Mouse (Mus musculus) left cerebral cortex, postnatal 10 days (tissue): ENCODE results near the gene Mfsd9. TPM values are rescaled to one million over a fixed set of nuclear protein-coding genes. Genes with fewer than 3 reads are reported as not detected.
"Not testable (repeated sequence)": the region's sequence is repeated elsewhere in the genome, so short reads cannot be mapped to it uniquely, and the experiment has no call there.

Source experiments
- DNase-seq, 2 experiments: peaks; one replicate each; pipeline ENCODE4 v3.0.0; 2021 to 2022; ENCODE audit warnings: low spot score in 2 of 2, mixed read lengths in 1 of 2; ENCODE audit errors: extremely low spot score in 1 of 2
- intact Hi-C: fragments of 180-260 bp; cut with DNase I; formaldehyde crosslinking; loops from one replicate; pipeline ENCODE4 v1.15.1; 2025
- total RNA-seq, 2 experiments: library from RNA; stranded (reverse); gene quantifications; 2 replicates each; pipeline ENCODE4 v1.2.3; 2021

The Mfsd9 gene
- total RNA-seq, 2 experiments from 2014 or later: 4.7 to 5.0 TPM

DNA sequence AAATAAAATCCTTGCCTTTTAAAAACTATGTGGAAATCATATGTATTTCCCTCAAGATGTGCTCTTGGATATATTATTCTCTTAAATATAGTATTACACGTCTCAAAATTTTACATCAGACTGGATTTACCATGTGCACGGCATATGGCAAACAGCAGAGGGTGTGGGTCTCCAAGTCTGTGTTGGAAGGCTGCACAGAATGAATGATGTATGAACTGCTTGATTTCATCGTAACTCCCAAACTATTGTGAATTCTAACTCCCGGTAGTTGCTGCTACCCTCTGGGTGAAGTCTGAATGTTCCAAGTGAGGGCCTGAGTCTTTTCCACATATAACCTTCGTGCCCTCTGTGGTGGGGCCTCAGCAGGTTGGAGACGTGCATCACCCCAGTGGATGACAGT, 1.5 kb downstream of the Mfsd9 start:
- peak in 1 of 2 experiments; percentile 8 for DNase-seq
- intact Hi-C loops: no loop called here

DNA sequence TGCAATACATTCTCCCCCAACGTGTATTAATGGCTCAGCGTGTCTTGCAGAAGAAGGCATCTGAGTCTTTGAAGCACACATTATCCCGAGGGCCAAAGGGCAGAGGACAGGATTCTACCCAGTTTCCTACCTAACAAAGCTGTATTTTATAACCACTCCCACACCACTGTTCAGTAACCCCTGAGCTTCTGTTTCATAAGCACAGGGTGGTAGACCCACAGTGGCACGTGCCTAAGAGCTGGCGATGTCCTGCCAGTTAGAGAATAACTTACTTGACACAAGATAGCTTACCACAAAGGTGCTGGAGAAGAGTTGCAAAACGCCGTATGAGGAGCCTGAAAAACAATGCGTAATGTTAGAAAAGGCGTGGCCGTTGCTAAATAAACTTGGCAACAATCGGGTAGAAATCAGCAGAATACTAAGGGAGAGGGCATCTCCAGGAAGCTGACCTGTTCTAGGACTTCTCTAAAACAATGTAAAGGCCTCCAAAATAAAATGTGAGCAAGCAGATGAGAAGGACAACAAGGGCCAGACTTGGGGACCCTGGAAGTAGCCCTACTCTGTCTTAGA, 4.5 kb downstream of the Mfsd9 start:
- no peak for DNase-seq
- intact Hi-C loops: no loop called here

DNA sequence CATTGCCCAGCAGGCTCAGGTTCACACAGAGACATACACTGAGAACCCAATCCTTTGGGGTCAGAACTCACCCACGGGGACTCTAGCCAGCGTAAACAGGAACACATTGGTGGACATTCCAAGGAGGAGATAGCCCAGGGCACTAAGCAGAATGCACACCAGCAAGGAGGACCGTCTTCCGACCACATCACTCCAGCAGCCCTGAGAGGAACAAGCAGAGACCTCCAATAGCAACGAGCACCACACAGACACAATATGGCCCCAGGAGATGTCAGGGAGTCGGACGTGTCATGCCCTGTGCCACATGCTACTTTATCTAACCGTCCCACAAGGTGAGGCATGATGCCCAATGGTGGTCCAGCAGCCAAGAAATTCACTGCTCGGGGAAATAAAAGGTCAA, 6.2 kb downstream of the Mfsd9 start:
- no peak for DNase-seq
- intact Hi-C loops: no loop called here

DNA sequence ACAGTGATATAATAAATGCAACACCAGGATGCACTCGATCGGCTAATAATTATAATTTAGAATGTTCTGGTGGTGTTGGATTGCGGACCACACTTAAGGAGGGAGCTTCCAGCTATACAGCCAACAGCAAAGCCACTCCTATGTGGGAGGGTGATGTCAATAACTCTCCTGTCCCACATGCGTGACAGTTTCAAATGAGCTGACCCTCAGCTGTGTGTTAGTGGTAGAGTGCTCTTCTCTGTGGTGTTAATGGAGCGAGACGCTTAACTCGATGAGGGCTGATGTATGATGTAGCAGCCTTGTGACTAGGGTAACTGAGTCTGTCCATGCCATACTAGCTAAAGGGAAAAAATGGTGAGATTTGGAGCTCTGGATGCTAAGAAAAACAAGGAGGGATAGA, 7.0 kb downstream of the Mfsd9 start:
- intact Hi-C loops: no loop called here
- no peak for DNase-seq

DNA sequence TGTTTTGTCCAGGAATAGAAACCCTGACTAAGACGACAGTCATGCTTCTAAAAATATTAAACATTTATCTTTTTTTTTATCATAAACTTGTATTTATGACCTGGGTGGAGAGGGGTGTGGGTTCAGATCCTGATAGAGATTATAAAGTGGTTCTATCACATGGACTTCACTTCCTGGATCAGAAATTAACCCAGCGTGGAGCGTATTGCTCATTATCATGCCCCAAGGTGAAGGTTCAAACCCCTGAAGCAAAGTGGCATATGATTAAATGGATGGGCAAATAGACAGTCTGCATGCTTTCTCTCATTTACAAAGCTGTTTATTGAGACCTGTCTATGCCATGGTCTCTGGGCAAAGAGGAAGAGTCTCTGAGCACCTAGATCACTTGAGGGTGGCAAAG, 13.7 kb downstream of the Mfsd9 start:
- intact Hi-C loops: no loop called here
- no peak for DNase-seq

DNA sequence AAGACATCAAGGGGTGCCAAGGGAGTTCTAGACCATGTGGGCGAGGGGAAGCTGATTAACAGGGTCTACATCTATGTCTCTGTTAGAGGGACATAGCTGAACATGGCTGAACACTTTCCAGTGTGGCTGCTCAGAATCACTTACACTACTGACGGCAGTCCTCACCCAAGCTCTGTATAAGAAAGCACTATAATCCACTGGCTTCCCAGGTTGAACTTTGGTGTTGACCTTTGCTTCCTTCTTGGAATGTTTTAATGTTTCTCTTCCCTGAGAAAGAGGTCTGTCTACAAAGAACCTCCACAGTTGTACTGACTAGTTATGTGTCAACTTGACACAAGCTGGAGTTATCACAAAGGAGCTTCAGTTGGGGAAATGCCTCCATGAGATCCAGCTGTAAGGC, 14.4 kb downstream of the Mfsd9 start:
- DNase-seq: no peak
- intact Hi-C loops: no loop called here

DNA sequence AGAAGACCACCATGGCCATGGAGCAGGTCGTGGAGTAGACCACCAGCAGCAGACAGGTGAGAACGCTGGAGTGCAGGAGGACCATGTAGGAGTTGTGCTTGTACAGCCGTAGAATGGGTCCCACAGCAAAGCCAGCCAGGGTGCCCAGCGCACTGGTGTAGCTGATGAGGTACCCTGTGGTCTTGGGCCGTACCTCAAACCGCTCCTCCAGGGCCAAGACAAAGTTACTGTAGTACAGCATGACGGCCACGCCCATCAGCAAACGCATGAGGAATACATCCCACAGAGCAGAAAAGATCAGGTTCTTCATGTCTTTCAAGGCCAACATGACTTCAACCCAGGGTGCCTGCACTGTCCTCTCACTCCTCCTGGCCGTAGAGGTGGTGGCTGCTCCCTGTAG, 16.4 kb downstream of the Mfsd9 start:
- no peak for DNase-seq
- intact Hi-C loops: loop anchor here (5.0 kb wide), 1 partner anchor 197 kb away; no protein-coding TSS in a partner anchor

DNA sequence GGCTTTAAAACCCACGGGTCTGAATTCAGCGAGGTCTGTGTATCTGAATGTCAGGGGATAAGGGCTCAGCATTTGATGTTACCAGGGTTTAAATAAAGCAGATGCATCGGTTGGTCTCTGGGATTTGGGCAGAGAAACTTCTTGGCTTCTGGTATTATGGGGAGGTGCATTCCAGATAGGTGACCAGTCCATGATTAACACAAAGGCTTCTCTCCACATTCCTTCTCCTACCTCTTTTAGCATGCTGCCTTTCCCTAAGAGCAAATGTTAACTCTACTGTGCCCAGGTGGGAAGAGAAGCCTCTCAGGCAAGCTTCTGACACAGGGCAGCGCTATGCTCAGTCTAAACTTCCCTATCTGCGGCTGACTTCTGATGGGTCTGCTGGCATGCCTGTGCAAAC, 17.3 kb downstream of the Mfsd9 start:
- intact Hi-C loops: loop anchor here (5.0 kb wide), 1 partner anchor 196 kb away; no protein-coding TSS in a partner anchor
- DNase-seq: no peak

DNA sequence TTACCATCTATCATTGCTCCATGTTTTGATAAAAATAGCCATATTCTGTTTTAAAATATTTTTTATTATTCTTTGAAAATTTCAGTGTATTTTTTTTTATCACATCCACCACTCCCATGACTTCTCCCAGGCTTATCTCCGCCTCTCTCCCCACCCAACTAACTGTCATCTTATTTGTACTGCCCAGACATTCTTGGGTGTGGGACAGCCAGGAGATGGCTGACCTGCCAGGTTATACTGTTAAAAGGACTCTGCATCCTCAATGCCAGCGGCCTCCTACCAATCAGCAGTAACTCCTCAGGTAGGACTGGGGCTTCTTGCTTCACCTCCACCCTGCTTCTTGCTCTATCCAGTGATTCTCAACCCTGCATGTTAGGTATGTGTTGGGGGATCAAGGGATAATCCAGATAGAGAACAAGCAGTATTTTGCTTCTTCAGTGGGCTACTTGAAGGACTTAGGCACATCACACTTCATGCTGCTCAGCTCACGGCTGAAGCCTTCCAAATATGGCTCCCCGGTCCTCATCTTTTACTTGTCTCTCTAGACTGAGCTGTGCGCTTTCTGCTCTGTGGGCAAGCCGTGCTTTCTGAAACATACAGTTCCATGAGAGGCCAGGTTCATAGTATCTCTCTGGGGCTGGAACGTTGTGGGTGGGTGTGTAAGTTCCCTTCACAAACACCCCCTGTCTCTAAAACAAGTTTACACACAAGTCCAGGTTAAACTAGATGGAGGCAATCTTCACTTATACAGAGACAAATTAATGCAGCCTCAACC, 19.1 kb downstream of the Mfsd9 start:
- DNase-seq: no peak
- intact Hi-C loops: loop anchor here (5.0 kb wide), 1 partner anchor 194 kb away; no protein-coding TSS in a partner anchor

DNA sequence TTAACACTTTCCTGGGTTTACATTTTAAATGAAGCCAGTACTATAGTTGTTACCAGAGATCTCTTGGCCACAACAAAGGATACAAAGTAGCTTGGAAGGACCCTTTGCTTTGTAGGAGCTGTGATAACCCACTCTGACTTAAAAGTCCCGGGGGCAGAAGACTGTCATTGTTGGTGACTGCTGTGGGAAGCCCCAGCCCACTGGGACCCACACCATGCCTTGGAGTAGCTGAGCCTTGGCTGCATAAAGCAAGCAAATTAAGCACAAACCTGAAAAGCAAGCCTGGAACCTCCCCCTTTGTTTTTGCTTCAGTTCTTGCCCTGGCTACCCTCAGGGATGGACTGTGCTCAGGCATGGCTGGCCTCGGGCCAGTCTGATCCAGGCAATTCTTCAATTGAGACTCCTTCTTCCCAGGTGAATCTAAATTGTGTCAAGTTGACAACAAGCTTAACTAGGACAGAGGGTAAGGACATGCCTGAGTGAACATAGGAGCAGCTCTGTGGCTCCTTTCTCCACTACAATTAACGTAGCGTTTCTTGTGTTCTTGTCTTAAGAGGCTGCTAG, 21.1 kb downstream of the Mfsd9 start:
- DNase-seq: no peak
- intact Hi-C loops: no loop called here

DNA sequence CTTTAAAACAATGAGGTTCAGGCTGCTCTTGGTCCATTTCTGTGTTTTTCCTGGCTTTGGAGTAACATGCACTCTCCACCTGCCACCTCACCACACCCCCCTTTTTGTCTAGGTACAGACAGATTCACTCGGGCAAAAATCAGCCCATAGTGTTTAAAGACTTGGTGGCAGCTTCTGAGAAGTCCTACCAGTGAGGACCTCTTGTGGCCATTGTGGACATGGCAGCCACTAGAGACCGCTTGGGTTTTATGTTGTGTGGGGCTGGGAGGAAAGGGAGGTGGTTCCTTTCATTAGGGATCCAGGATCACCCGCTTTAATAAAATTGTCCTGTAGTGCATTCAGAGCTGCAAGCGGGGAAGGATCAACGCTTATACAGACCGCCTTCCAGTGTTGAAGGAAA, 21.9 kb downstream of the Mfsd9 start:
- peak in 1 of 2 experiments; percentile 38 for DNase-seq
- intact Hi-C loops: no loop called here

DNA sequence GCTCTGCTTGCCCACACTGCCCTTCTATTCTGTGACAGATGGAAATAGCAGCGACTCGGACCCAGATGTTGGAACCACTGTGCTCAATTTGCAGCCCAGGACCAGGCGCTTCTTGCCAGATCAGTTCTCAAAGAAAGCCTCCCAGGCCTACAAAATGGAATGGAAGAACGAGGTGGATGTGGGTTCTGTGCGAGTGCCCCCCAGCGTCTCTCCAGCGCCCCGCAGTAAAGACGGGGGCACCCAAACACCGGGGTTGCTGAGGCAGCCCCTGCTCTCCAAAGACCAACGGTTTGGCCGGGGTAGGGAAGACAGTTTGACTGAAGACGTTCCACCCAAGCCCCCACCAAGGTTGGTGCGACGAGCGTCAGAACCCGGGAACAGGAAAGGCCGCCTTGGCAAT, 22.9 kb downstream of the Mfsd9 start:
- intact Hi-C loops: no loop called here
- no peak for DNase-seq

DNA sequence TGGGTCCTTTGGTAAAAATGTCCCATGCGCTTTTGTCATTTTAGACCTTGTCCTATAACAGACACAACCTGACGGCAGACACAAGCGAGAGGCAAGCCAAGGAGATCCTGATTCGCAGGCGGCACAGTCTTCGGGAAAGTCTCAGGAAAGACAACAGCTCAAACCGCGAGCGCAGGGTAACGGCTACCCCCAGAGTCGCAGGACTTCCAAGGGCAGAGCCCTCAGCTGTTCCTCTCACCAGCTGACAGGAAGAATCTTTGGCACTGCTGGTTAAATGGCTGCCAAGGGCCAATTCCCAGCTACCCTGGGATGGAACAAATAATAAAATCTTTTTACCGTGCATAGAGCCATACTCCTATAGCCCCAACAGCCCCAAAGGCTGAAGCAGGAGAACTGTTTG, 25.0 kb downstream of the Mfsd9 start:
- intact Hi-C loops: no loop called here
- no peak for DNase-seq

DNA sequence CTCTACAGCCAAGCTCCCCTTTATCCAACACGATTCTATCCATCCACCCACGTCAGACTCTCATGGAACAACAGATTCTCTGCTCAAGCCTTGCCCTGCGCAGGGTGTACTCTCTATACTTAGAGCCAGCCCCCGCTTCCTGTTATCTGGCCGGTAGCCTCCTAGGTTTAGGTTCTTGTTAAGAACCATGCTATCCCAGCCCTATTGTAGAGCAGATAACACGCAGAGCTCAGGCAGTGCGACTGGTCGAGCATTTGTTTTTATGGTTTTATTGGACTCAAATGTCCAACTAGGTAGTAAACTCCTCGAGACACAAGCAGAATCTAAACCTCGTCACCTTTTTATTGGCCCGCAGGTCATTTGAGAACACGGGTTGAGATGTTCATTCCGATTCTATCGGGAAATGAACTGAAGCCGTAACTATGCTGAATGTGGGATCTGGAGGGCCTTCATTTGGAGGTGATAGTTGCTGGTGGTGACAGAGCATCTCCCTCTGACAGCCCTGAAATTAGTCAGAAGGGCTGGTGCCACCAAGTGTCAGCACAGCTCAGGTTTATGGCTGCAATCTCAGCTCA, 25.7 kb downstream of the Mfsd9 start:
- no peak for DNase-seq
- intact Hi-C loops: no loop called here

DNA sequence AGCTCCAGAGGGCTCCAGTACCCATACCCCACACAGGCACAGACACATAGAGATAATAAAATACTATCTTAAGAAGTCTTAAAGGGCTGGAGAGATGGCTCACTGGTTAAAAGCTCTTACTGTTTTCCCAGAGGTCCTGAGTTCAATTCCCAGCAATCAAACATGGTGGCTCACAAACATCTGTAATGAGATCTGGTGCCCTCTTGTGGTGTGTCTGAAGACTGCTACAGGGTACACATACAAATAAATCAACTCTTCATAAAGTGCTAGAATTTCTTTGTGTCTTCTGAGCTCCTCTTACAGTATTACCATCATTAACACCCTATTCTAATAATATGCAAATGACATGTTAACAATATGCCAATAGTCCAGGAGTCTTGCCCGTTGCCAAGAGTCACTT, 26.4 kb downstream of the Mfsd9 start:
- no peak for DNase-seq
- intact Hi-C loops: no loop called here

DNA sequence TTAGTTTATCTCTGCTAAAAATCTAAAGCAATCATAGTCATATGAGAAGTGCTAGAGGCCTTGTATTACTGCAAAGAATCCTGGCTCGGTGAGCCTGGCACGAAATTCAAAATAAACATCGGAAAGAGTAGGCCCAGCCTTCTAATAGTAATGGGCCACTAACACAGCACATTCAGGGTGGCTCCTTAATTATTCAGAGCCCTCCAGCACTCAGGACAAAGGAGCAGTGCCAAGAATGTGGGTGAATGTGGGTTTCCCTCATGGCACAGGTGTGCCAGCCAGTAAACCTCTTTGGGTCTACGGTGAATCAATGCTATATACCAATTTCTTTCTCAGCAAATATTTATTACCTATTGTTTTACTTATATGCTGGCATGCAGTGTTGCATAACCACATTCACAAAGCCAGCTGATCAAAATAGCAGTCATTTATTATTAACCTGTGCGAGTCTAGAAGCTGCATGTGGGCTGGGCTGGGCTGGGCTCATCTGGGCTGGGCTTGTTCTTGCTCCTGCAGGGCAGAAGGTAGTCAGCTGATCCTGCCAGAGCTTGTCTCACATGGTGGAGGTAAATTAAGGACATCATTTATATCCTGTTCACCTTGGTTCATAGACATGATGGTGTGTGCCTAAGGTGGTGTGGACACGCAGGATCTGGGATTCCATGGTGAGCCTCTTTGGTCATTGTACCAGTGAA, 30.6 kb downstream of the Mfsd9 start:
- intact Hi-C loops: no loop called here
- no peak for DNase-seq

DNA sequence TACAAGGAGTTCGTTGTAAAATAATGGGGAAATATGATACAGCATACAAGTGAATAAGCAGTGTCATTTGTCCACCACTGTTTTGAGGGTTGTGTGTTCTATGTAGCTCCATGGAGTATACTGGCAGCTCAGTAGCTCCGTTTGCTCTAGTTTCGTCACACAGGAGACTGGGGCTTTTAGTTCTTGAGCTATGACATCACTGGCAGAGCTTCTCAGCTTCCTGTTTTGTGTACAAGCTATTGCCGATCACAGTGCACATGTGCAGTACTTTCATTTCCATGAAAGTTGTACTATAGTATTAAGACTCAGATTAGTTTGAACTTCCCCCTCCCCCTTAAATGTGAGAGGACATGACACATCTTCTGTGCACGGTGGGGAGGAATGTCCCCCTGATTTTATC, 44.4 kb downstream of the Mfsd9 start:
- DNase-seq: no peak
- intact Hi-C loops: no loop called here

DNA sequence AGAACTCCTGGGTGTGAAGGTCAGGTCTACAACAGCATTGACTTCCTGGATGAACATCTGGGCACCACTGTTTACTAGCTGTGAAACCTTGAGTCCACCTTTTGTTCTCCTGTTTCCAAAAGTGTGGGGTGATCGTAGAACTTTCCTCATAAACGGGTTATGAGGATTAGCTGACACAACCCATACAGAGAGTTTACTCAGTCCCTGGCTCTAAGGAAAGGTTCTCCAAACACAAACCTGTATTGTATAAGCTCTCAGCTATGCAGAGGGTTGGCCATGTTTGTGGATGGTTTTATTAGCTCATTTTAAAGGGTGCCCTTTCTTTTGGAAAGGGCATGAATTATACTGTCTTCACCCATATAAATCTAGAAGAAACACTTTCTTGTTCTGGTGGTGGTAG, 49.7 kb downstream of the Mfsd9 start:
- no peak for DNase-seq
- intact Hi-C loops: no loop called here

DNA sequence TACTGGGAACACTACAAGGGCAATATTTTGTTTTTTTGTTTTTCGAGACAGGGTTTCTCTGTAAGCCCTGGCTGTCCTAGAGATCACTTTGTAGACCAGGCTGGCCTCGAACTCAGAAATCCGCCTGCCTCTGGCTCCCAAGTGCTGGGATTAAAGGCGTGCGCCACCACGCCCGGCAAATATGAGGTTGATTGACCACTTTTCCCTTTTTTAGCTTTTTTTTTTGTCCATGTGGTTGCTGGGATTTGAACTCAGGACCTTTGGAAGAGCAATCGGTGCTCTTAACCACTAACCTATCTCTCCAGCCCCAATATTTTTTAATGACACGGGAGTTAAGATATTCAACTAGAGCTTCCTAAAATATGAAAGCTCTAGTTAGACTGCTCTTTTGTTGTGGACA, 52.2 kb downstream of the Mfsd9 start:
- DNase-seq, intact Hi-C loops: not testable (repeated sequence)
